Mouse (Mus musculus) granulocyte monocyte progenitor cell, adult 5-6 weeks (primary cell): ENCODE measurements around the gene Piezo1. TPM values are rescaled to one million over a fixed set of nuclear protein-coding genes. Genes with fewer than 3 reads are reported as not detected.
"Not testable (repeated sequence)": the region's sequence is repeated elsewhere in the genome, so short reads cannot be mapped to it uniquely, and the experiment has no call there.

Experiments used
- ATAC-seq: replicated peaks from 2 replicates; pipeline ENCODE4 v1.8.0; 2016; ENCODE audit warnings: mild to moderate bottlenecking, moderate TSS enrichment, inconsistent platforms; ENCODE audit not compliant: poor library complexity, severe bottlenecking
- total RNA-seq, 2 experiments: library from RNA; stranded (forward) in 1 of 2; stranded (reverse) in 1 of 2; fragments of 200-712, 200-1000 nt in 1 of 2; fragments of >200 nt in 1 of 2; fragmentation: Nextera tagmentation in 1 of 2; gene quantifications; 2 replicates each; pipeline ENCODE4 v1.2.3; 2014 to 2017

Gene Piezo1
- 19.4 and 67.1 TPM in 2 replicates for total RNA-seq (2014; fragmentation: Nextera tagmentation)
- 15.8 and 22.4 TPM in 2 replicates for total RNA-seq (2017)

DNA sequence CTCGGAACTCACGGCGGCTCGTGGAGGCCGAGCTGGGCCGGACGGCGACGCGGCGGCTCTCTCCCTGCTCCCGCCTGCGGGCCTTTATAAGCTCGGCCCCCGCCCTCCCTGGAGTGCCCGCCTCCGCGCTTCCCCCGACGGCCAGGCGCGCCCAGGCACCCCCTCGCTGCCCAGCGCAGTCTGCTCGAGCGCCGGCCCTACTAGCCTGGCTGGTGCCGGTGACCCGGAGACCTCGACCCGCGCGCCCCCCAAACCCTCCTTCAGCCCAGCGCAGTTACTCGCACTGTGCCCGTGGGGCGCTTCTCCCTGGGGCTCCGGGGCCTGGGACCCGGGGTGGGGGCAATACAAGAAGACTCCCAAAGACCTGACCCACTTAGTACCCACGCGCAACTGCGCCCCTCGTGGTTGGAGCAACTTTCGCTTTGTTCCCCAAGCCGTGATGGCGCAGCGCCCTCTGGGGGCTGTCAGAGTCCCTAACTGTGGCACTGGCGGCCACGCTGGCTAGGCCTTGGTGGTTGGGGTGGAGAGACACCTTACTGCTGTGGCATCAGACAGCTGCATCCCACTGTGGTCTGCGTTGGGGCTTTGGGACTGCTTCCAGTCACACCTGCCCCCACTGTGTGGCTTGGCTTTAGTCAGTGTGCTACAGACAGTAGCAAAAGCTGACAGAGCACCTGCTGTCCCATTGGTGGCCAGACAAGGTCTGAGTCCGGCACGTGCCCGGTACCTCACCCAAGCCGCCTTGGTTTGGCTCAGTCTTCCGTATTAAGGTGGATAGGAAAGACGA lies at the start of gene Piezo1:
Gene Piezo1, minus strand, starts transcription at position 65 of the 787 bp plus-strand sequence.
- ATAC-seq, result peak; percentile 40

DNA sequence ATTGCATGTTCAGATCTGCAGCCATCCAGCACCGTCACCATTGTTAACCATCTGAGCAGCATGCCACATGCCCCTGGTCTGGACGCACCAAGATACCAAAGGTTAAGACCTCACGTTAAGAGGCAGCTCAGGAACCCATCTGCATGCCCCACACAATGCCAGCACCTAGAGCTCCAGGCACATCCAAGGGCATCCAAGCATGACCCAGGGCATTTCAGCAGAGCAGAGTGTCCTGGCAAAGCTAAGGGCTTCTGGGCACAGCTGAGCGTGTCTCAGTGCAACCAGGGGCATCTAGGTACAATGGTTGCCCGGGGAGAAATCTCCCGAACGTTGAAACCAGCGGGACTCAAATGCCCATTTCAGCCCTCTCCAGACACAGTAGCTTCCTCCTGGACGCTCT lies 49.5 kb upstream of the Piezo1 start:
- no peak for ATAC-seq

DNA sequence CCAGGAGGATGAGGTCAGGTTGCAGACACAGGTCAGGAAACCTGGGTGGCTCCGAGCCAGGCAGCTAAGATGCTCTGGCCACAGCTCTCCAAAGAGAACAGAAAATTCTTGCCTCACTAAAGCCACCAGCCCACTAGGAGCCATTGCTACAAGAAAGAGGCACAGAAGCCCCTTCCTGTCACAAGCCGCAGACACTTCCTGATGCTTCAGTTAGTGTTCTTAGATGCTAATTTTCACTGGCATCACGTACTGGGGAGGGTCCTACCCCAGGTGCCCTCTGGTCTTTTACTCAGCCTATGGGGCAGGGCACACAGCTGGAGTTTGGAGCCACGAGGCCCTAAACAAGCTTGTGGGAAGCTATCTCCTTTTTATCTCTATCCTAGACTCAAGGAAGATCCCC lies 44.9 kb upstream of the Piezo1 start:
- ATAC-seq, result peak; percentile 47

DNA sequence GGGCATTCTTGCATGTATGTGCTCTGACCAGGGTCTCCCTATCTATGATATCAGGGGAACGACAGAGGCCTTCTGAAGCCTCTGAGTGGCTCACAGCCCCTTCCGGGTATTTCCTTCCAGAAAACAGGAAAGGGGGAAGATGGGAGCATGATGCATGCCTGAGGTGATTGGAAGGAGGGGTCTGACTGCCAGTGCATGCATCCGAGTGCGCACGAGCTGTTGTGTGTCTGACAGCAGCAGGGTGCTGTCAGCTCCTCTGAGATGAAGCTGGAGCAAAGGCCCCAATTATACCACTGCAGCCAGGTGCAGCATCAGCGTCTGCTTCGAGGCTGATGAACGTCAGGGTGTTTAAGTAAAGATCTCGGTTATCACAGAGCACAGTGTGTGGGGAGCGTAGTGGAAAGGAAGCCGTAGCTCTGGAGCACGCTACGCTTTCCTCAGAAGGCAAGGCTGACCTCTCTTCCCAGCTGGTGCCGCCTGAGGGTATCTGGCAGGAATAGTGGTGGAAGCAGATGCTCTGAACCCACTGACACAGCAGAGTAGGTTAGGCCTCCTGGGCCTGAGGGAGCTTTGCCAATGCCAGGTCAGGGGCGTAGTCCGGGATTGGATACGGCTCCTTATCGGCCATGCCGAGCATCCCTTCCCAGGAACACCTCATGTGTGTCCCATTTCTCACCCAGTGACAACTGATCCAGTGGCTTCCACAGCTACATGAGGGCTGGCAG lies 42.8 kb upstream of the Piezo1 start:
- no peak for ATAC-seq

DNA sequence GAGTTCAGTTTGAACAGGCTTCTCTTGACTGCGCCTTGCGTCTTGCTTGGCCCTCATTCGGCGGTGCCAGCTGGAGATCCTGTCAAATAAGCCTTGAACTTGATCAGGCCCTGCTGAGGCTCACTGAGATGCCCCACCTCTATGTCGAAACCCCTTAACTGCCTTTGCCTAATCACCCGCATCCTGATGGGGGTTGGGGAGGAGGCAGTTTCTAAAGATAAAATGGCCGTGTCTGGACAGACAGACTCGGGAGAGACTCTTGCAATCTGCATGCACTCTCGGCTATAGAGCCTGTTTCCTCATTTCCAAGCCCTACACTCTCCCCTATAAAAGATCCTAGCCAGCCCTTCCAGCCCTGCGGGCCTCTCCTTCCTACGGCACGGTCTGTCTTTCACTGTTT lies 42.1 kb upstream of the Piezo1 start:
- ATAC-seq, result peak; percentile 89

DNA sequence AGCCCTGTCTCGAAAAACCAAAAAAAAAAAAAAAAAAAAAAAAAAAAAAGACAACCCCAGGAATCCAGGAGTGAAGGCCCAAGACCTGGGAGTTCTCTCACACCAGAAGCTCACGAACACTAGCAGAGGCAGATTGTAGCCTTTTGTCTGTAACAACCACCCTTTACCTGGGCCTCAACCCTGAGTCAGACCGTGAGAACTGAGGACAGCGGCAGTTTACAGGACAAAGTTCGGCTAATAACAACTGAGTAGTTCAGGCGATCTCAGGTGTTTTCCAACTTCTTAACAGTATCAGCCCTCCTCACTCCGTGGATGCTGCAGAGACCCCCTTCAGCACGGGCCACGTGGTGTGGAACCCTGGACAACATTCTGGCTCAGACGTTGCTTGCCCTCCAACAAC lies 35.6 kb upstream of the Piezo1 start:
- ATAC-seq, result no peak

DNA sequence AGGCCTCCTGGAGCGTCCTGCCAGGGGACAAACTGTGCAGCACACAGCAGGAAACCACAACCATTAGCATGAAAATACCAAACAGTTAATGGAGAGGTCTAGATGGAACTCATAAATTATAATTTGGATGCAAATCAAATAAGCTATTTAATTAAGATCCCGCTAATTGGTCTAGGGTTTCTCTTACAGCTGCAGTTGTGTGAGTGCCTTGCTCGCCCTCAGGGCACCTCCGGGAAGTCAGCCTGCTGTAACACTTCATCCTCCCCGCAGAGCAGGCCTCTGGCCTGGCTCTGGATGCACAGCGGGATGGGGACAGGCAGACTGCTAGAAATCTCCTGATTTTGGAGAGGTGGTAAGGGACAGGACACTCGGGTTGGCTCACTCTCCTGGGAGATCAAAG lies 35.0 kb upstream of the Piezo1 start:
- ATAC-seq, result no peak

DNA sequence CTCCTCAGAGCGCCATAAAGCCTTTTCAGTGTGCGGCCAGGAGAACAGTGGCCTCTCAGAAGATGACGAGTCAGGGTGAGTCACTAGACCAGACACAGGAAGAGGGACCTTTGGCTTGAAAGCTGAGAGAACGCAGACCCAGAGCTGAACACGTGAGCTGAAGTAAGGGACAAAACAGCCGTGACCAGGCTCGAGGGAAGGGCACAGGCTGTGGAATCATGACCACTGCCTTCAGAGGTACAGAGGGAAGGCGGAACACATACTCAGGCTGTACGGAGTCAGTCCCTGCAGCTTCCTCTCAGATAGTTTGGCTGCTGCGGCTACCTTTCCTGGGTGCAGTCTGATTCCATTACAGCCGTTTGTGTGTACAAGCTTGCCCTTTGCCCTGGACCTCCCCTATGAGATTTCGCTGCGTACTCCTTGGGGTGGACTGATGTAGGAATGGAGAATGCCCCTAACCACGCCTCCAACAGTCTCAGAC lies 34.3 kb upstream of the Piezo1 start:
- ATAC-seq, result peak; percentile 12; the same call in 1 of the 2 replicates

DNA sequence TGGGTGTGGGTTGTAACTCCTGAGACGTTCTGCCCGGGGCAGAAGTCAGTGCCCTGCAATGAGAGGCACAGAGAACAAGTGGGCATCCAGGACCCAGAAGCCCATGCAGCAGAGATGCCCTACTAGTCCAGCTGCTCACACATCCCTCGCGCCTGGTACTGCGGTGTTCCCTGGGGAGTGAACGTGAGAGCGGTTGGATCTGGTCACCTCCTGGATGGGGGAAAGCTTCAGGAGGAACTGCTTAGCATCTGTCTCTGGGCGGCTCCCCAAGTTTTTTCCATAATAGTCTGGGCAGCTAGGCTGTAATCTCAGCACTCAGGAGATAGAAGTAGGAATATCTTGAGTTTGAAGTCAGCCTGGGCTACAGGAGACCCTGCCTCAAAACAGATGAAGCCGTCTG lies 33.9 kb upstream of the Piezo1 start:
- ATAC-seq, result no peak

DNA sequence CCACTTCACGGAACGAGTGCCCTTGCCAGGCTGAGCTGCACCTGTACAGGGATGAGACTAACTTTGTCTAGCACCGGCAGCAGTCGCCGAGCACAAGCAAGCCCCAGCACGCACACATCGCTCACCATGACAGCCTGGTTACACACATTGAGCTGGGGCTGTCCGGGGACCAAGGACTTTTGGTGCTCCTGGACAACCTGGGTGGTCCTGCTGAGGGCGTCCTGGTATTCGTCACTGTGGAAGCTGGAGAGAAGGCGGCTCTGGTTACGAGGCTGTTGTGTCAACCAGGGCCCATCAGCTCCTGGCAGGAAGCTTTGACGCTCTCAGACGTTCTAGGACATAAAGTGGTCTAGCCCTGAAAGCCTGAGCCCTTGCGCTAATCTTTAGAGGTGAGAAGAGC lies 29.8 kb upstream of the Piezo1 start:
- ATAC-seq, result no peak

DNA sequence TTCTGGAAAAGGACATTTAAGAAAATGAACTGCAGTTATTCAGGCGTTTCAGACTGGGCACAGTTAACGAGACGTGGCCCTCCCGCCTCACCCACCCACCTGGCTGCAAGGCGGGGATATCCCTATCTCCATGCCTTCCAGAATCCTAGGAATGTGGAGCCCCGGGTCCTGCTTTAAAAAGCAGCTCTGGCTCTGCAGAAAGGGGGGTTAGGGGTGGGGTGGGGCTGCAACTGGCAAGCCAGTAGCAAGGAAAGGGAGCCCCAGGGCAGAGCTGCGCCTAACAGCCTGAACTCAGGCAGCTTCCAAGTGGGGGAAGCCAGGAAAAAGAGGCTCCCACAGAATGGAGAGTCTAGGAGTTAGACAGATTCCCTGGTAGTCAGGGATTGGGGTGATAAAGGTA lies 28.1 kb upstream of the Piezo1 start:
- ATAC-seq, result no peak

DNA sequence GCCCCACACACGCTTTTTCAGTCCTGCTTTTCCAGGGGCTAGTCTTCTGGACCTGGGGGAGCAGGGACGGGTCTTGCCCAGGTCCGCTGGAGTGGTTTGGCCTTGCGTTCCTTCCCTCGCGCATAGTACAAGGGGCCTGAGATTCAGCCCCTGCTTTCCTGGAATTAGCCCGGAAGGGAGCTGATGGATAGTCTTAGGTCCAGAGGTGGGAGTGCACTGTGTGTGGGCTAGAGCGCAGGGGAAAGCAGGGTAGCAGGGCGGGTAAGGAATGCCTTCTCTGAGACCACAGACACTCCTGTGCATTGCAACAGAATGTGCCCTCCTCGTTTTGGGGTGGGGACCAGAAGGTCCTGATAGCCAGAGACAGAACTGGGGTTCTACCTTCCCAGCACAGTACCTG lies 26.0 kb upstream of the Piezo1 start:
- ATAC-seq, result no peak

DNA sequence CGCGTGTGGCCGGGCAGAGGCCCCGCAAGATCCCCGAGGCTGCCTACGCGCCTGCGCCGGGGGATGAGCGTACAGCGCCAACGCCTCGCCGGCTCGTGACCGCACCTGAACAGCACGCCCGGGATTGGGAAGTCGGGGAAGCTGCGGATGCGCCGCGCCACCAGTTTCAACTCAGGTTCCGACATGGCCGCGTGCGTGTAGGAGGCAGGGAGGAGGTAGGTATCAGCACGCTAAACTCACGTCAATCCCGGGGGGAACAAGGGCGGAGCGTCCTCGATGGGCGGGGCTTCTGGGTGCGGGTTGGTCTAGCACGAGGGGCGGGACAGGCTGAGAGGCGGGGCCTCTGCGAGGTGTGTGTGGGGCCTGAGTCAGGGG lies 25.5 kb upstream of the Piezo1 start, which contains the start of gene Aprt:
Gene Aprt, minus strand, starts transcription at position 262 of the 375 bp plus-strand sequence.
- ATAC-seq, result peak; percentile 94

DNA sequence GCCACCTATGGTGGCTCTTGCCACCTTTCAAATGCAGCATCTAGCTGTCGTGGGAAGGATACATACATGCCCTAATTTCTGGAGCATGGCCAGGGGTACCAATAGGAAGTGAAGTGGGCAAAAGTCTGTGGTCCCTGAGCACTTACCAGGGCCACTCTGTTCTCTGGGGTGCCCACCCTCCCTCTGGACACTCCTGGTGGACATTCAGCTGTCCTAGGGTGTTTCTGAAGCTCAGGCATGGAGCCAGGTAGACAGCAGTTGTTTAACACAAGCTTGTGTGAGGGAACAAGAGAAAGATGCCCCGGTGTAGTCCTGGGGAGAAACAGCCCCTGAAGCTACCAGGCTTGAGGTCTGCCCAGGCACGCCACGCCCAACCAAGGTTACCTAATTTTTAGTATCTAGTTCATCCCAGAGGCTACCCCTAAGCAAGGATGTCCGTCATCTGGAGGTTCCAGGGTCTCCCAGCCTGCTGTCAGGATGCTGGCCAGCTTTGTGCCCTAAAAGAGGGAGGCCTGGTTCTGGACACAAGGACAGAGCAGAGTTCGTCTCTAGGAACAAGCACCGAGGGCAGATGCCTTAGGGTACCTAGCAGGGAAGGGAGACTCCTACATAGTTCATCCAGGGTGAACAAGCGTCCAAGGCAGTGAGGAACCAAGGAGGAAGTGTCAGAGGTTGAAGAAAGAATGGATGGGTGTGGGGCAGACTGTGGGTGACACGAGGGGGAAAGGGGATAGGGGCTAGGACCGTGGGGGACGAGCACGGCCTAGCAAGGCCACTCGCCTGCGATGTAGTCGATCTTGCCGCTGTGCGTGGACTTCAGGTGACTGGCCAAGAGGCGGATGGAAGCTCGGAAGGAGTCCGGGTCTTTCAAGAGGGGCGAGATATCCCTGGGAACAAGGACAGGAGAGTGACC lies 24.9 kb upstream of the Piezo1 start:
- ATAC-seq, result 0 out of 2 replicates have a peak, but pooled peaks have one; percentile 6

DNA sequence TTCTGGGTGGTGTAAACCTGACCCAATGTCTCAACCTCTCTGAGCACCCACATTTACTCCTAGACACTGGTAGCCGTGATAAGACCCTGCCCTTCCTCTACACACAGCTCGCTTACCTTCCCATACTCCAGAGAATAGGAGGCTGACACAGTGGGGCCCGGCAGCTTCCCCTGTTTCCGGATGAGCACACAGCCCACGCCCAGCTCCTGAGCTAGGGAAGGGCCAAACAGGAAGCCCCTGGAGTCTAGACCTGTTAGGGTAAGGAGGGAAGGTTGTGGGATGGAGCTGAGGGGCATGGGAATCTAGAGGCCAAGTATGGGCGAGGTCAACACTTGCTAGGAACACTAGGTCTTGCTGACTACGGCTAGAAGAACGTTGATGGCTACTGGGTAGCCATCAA lies 24.2 kb upstream of the Piezo1 start:
- ATAC-seq, result no peak

DNA sequence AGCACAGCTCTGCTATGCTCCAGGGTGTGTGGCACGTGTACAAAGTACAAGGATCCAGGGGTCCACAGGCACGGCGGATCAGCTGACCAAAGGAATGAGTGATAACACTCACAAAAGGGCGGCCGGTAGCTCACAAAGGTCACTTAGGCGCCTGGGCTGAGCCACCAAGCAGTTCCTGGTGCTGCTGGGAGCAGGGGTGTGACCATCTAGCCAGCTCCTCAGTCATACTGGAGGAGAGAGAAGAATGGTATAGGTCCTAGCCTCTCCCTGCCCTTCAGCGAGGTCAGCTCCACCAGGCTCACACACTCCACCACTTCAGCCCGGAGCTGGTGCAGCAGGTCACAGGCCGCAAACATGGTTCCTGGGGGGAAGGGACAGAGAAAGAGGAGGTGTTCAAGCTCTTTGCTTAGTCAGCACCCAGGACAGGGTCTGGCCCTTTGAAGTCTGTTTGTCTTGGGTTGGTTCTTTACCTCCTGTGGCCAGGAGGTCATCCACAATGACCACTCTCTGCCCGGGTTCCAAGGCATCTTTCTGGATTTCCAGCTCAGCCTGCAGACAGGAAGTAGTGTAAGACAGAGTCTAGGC lies 23.6 kb upstream of the Piezo1 start:
- no peak for ATAC-seq

DNA sequence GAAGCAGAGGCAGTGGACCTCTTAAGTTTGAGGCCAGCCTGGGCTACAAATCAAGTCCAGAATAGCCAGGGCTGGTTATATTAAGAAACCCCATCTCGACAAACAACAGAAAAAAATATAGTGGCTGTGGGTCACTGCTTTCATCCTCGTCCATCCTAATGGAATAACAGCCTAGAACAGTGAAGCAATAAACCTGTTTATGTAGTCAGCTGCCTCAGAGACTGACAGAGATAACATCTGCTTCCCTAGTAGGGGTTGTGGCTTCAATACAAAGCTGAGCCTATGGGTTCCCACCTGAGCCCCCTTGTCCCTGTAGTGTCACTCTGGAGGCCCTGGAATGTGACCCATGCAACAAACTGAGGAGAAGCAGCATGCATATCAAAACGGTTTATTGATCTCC lies 23.1 kb upstream of the Piezo1 start:
- no peak for ATAC-seq

DNA sequence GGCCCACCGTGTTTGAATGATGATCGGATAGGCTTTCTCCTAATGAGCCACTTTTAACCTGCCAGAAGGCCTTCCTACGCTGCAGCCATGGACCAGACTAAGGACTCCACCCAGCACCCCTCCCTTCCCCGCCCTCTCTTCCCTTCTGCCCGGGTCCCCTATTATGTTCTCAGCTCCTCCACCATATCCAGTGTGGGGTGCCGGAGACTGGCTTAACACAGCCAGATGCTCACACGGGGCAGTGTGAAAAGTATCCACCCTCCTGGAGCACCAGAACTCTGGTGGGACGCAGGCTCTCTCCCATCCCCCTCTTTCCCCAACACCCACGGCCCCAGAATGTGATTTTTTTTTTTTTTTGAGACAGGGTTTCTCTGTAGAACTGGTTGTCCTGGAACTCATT lies 22.4 kb upstream of the Piezo1 start:
- ATAC-seq, result no peak

DNA sequence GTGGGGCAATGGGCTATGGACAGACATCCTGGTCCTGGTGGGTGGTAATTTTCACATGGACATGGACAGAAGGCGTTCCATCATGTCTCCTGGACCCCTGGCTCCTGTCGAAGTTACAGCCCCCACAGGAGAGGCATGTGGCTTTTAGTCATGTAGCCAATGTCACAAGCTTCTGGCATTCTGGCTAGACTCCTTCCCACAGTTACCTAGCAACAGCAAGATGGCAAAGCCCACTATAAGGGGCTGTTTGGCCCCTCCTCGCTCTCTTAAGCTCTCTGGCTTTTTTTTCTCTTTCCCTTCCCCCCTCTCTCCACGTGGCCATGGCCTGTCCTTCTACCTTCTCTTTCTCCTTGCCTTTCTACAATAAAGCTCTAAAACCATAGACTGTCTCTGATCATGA lies 22.0 kb upstream of the Piezo1 start:
- not testable (repeated sequence) for ATAC-seq

DNA sequence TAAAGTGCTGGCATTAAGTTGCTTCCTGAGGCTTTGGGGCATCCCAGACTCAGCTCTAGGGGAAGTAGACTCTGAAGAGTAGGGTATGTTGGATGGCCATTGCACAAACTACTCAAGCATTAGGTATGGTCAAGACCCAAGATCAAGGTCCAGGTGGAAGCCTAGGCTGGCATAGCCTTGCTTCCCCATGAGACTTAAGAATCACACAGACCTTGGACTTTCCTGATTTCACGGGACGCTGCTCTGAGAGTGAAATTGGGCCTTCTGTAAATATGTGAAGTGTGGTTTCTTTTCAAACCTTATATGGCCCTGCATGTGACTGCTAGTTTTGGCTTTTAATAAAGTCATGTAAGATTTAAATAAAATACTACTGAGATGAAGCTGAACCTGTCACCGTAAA lies 21.6 kb upstream of the Piezo1 start:
- ATAC-seq, result no peak
